Mouse (Mus musculus) C2C12 (cell line): ENCODE measurements at regions not wholly inside any gene's neighbourhood (a gene's known extent, or its start where the extent isn't known, plus 50 kb on each side); places are given as distances from the start of the nearest gene placed in this dataset.

ENCODE experiments used
- CTCF ChIP-seq: IDR thresholded peaks from one replicate; pipeline ENCODE4 v1.5.1; 2011; ENCODE audit not compliant: control insufficient read depth, insufficient read depth, insufficient read length
- MYOD1 ChIP-seq: IDR thresholded peaks from one replicate; pipeline ENCODE4 v1.6.1; 2011; ENCODE audit warnings: low read depth; ENCODE audit not compliant: control insufficient read depth, insufficient read length
- USF1 ChIP-seq: IDR thresholded peaks from one replicate; pipeline ENCODE4 v1.6.1; 2011; ENCODE audit warnings: low read depth, mild to moderate bottlenecking, control low read depth, moderate library complexity

GRCm38 (mm10) chr1:125176124-125176937, 259.2 kb downstream of the Actr3 start:
- TF ChIP-seq CTCF (no peak), USF1 (no peak), MYOD1 (no peak)
